Mouse (Mus musculus): Measurements from ENCODE around the gene Pnpt1. TPM values are rescaled to one million over a fixed set of nuclear protein-coding genes. Genes with fewer than 3 reads are reported as not detected.

Gene Pnpt1
- total and polyA plus RNA-seq, 3 experiments, result 65.5 to 137 (median 71.3) TPM

GRCm38 (mm10) chr11:29129862-29130384 is 621 bp upstream of the Pnpt1 start:
- TF ChIP-seq MYC (IDR thresholded peaks at IDR 0.05; ENCODE audit: low read depth, low read length) (0 out of 2 replicates have a peak, but pooled peaks have one; percentile 7), MXI1 (IDR thresholded peaks at IDR 0.05; ENCODE audit: low read depth, low read length) (no peak)
- Histone ChIP-seq H3K79me2 (replicated peaks; ENCODE audit: control insufficient read depth, extremely low read depth, insufficient read depth, poor library complexity, severe bottlenecking) (peaks cover 18% of the 10 kb centered on the region), H3K9me3 (replicated peaks; ENCODE audit: low read length) (no peaks in the 10 kb centered on the region), H3K36me3 (replicated peaks in 1 of 2; ENCODE audit: control insufficient read depth in 1 of 2, insufficient read depth in 1 of 2, low read length in 1 of 2) (peaks cover 11 to 21% of the 10 kb centered on the region in 2 experiments), H3K4me2 (ENCODE audit: insufficient read depth, low read depth, poor library complexity, severe bottlenecking) (peak overlapping the region; percentile 94; the same call in 1 of the 2 replicates), H3K27ac (ENCODE audit: insufficient read depth, low read depth) (no peak overlapping the region), H3K27me3 (replicated peaks) (no peaks in the 10 kb centered on the region), H3K9ac (ENCODE audit: insufficient read depth, low read depth) (peak overlapping the region; percentile 58), H3K4me1 (ENCODE audit: control insufficient read depth in 1 of 2, insufficient read depth in 2 of 2) (peaks cover 0 to 16% of the 10 kb centered on the region in 2 experiments; a peak in 2 of 4 replicates), H3K4me3 (replicated peaks in 1 of 3; ENCODE audit: low read depth in 2 of 3, low read length in 2 of 3, poor library complexity in 1 of 3) (peak overlapping the region; percentile 63 to 100 (median 86))
- no peak for DNase-seq (ENCODE audit: extremely low read depth)
- dilution Hi-C loops (cut with MboI; ENCODE audit: extremely low pct_ligation_motif_present, extremely low pct_unique_long_range_greater_than_20kb, low sequenced_read_pairs) (no loop called here), in situ Hi-C loops (cut with MboI; ENCODE audit: low pct_ligation_motif_present, low pct_unique_long_range_greater_than_20kb, low sequenced_read_pairs) (no loop called here)

GRCm38 (mm10) chr11:29140671-29141070 is 10.1 kb downstream of the Pnpt1 start:
- no peak for TF ChIP-seq MAX (IDR thresholded peaks at IDR 0.05; ENCODE audit: low read length)
- TF ChIP-seq CTCF (conservative IDR thresholded peaks at IDR 0.05 in 1 of 2, IDR thresholded peaks at IDR 0.05 in 1 of 2; ENCODE audit: low read depth in 2 of 2, low read length in 2 of 2), result peak in 1 of 2 experiments; percentile 13; a peak in 1 of 4 replicates
- no peak overlapping the region for H3K4me3 ChIP-seq (replicated peaks in 1 of 3; ENCODE audit: low read depth in 2 of 3, low read length in 2 of 3, poor library complexity in 1 of 3)
- no peaks in the 10 kb centered on the region for H3K9me3 ChIP-seq (replicated peaks; ENCODE audit: low read length)
- no peak overlapping the region for H3K9ac ChIP-seq (ENCODE audit: insufficient read depth, low read depth)
- H3K4me1 ChIP-seq (ENCODE audit: control insufficient read depth in 1 of 2, insufficient read depth in 2 of 2), result no peaks in the 10 kb centered on the region
- H3K27ac ChIP-seq (ENCODE audit: insufficient read depth, low read depth), result no peak overlapping the region
- H3K36me3 ChIP-seq (replicated peaks in 1 of 2; ENCODE audit: control insufficient read depth in 1 of 2, insufficient read depth in 1 of 2, low read length in 1 of 2), result peaks cover 34 to 87% of the 10 kb centered on the region in 2 experiments
- no peaks in the 10 kb centered on the region for H3K27me3 ChIP-seq (replicated peaks)
- no peak overlapping the region for H3K4me2 ChIP-seq (ENCODE audit: insufficient read depth, low read depth, poor library complexity, severe bottlenecking)
- peaks cover 6% of the 10 kb centered on the region; the same call in 1 of the 2 replicates for H3K79me2 ChIP-seq (replicated peaks; ENCODE audit: control insufficient read depth, extremely low read depth, insufficient read depth, poor library complexity, severe bottlenecking)
- in situ Hi-C loops (cut with MboI; ENCODE audit: low pct_ligation_motif_present, low pct_unique_long_range_greater_than_20kb, low sequenced_read_pairs), result no loop called here
- no peak for DNase-seq (ENCODE audit: extremely low read depth)
- dilution Hi-C loops (cut with MboI; ENCODE audit: extremely low pct_ligation_motif_present, extremely low pct_unique_long_range_greater_than_20kb, low sequenced_read_pairs), result no loop called here

- H3K9me3 ChIP-seq (replicated peaks; ENCODE audit: low read length), result no peaks in the 10 kb centered on the region
- H3K27me3 ChIP-seq (replicated peaks), result no peaks in the 10 kb centered on the region
- peak; percentile 34 for DNase-seq (ENCODE audit: extremely low read depth)
- H3K4me3 ChIP-seq (replicated peaks in 1 of 3; ENCODE audit: low read depth in 2 of 3, low read length in 2 of 3, poor library complexity in 1 of 3), result no peak overlapping the region
- TF ChIP-seq MEF2A (IDR thresholded peaks at IDR 0.05; ENCODE audit: borderline replicate concordance, low read depth, low read length), result no peak
- no peak for TF ChIP-seq TBP (conservative IDR thresholded peaks at IDR 0.05; ENCODE audit: low read depth, low read length)
- TF ChIP-seq IRF4 (IDR thresholded peaks at IDR 0.05; ENCODE audit: low read depth, low read length), result peak; percentile 85
- TF ChIP-seq UBTF (IDR thresholded peaks at IDR 0.05; ENCODE audit: low read depth, low read length), result no peak
- peak; percentile 81 for TF ChIP-seq EP300 (IDR thresholded peaks at IDR 0.05; ENCODE audit: low read length)
- no peak for TF ChIP-seq CHD1 (IDR thresholded peaks at IDR 0.05; ENCODE audit: low read depth, low read length)
- TF ChIP-seq CHD2 (IDR thresholded peaks at IDR 0.05; ENCODE audit: low read length), result no peak
- TF ChIP-seq E2F4 (IDR thresholded peaks at IDR 0.05; ENCODE audit: insufficient replicate concordance, low read depth, low read length), result no peak
- TF ChIP-seq SMC3 (IDR thresholded peaks at IDR 0.05; ENCODE audit: low read depth, low read length), result no peak
- TF ChIP-seq USF2 (conservative IDR thresholded peaks at IDR 0.05; ENCODE audit: low read depth, low read length), result no peak
- no peak for TF ChIP-seq JUN (IDR thresholded peaks at IDR 0.05; ENCODE audit: insufficient read depth, low read depth, low read length)
- 0 out of 2 replicates have a peak, but pooled peaks have one; percentile 21 for TF ChIP-seq MYC (IDR thresholded peaks at IDR 0.05; ENCODE audit: low read depth, low read length)
- TF ChIP-seq NRF1 (IDR thresholded peaks at IDR 0.05; ENCODE audit: low read depth, low read length), result no peak
- TF ChIP-seq JUND (conservative IDR thresholded peaks at IDR 0.05; ENCODE audit: low read depth, low read length), result no peak
- peak; percentile 91 for TF ChIP-seq BHLHE40 (IDR thresholded peaks at IDR 0.05; ENCODE audit: low read depth, low read length)
- TF ChIP-seq ZNF384 (IDR thresholded peaks at IDR 0.05; ENCODE audit: low read depth, low read length), result peak; percentile 32; the same call in 1 of the 2 replicates
- TF ChIP-seq RCOR1 (conservative IDR thresholded peaks at IDR 0.05; ENCODE audit: low read depth, low read length), result no peak
- TF ChIP-seq PAX5 (IDR thresholded peaks at IDR 0.05; ENCODE audit: low read length), result no peak
- no peak overlapping the region for H3K4me2 ChIP-seq (ENCODE audit: insufficient read depth, low read depth, poor library complexity, severe bottlenecking)
- peaks cover 41 to 82% of the 10 kb centered on the region in 2 experiments for H3K36me3 ChIP-seq (replicated peaks in 1 of 2; ENCODE audit: control insufficient read depth in 1 of 2, insufficient read depth in 1 of 2, low read length in 1 of 2)
- peaks cover 6% of the 10 kb centered on the region; the same call in 1 of the 2 replicates for H3K79me2 ChIP-seq (replicated peaks; ENCODE audit: control insufficient read depth, extremely low read depth, insufficient read depth, poor library complexity, severe bottlenecking)
- dilution Hi-C loops (cut with MboI; ENCODE audit: extremely low pct_ligation_motif_present, extremely low pct_unique_long_range_greater_than_20kb, low sequenced_read_pairs), result no loop called here
- in situ Hi-C loops (cut with MboI; ENCODE audit: low pct_ligation_motif_present, low pct_unique_long_range_greater_than_20kb, low sequenced_read_pairs), result no loop called here
- H3K4me1 ChIP-seq (ENCODE audit: control insufficient read depth in 1 of 2, insufficient read depth in 2 of 2), result peaks cover 0 to 34% of the 10 kb centered on the region in 2 experiments; a peak in 2 of 4 replicates
- no peak overlapping the region for H3K27ac ChIP-seq (ENCODE audit: insufficient read depth, low read depth)
- H3K9ac ChIP-seq (ENCODE audit: insufficient read depth, low read depth), result no peak overlapping the region
These were observed 18.4 kb downstream of the Pnpt1 start for GRCm38 (mm10) chr11:29148901-29149300.

All from CH12.LX (cell line).